Mouse (Mus musculus) bone marrow macrophage, adult 2 months (primary cell): ENCODE measurements around the gene Smad1.

Experiments
- CTCF ChIP-seq: IDR thresholded peaks from 2 replicates; pipeline ENCODE4 v1.5.1; 2012; ENCODE audit warnings: low read depth, mild to moderate bottlenecking, low read length, moderate library complexity
- POLR2A ChIP-seq: IDR thresholded peaks from 2 replicates; pipeline ENCODE4 v1.6.1; 2012; ENCODE audit warnings: mild to moderate bottlenecking, low read depth, low read length, borderline replicate concordance

DNA sequence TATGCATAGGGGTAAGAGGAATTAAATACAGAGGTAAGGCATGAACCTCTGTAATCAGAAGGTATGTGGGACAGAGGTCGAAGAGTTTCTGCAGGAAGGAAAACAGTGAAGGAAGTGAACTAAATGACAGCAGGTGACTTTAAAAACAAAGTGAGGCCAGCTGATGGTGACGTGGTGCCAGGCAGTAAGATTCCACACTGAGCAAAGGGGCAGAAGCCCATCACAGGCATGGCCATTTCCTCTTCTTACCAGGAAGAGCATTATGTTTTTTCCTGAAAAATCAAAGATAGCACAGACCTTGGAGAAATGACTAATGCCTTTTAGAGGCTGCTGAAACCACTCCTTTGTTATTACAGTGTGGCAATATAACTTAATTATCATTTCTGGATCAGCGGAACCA, 97.8 kb downstream of the Smad1 start:
- TF ChIP-seq POLR2A (no peak), CTCF (no peak)
